Mouse (Mus musculus) layer of hippocampus, postnatal 10 days (tissue): Measurements from ENCODE around the gene Lbp. TPM values are rescaled to one million over a fixed set of nuclear protein-coding genes. Genes with fewer than 3 reads are reported as not detected.
A peak's percentile ranks its signal among the peaks of the same experiment; 100 is the strongest.

ENCODE experiments used
- DNase-seq, 2 experiments: peaks; one replicate each; pipeline ENCODE4 v3.0.0; 2021; ENCODE audit warnings: low spot score in 2 of 2
- total RNA-seq, 2 experiments: library from RNA; stranded (reverse); gene quantifications; 2 replicates each; pipeline ENCODE4 v1.2.3; 2021

Gene Lbp
- total RNA-seq, 2 experiments from 2014 or later: 2.6 to 4.3 TPM

GRCm38 (mm10) chr2:158308276-158308675 lies 2.0 kb downstream of the Lbp start:
- DNase-seq: no peak

- DNase-seq: no peak
Measured at GRCm38 (mm10) chr2:158313089-158313488, 6.8 kb downstream of the Lbp start.

- no peak for DNase-seq
Measured at GRCm38 (mm10) chr2:158316371-158316770, 10.1 kb downstream of the Lbp start.

GRCm38 (mm10) chr2:158317026-158317425 lies 10.7 kb downstream of the Lbp start:
- peak; percentile 79 for DNase-seq

GRCm38 (mm10) chr2:158321596-158321995 lies 15.3 kb downstream of the Lbp start:
- no peak for DNase-seq

GRCm38 (mm10) chr2:158322845-158323244 lies 16.6 kb downstream of the Lbp start:
- no peak for DNase-seq

- DNase-seq: no peak
Measured at GRCm38 (mm10) chr2:158324531-158325190, 18.4 kb downstream of the Lbp start.

- no peak for DNase-seq
Measured at GRCm38 (mm10) chr2:158325609-158326008, 19.3 kb downstream of the Lbp start.

- DNase-seq: no peak
Measured at GRCm38 (mm10) chr2:158334356-158334755, 28.1 kb downstream of the Lbp start.

GRCm38 (mm10) chr2:158337698-158338097 lies 31.4 kb downstream of the Lbp start:
- no peak for DNase-seq

GRCm38 (mm10) chr2:158339948-158340564 lies 33.8 kb downstream of the Lbp start:
- peak; percentile 76 to 78 for DNase-seq

GRCm38 (mm10) chr2:158341324-158341723 lies 35.0 kb downstream of the Lbp start:
- no peak for DNase-seq

- no peak for DNase-seq
Measured at GRCm38 (mm10) chr2:158343495-158343894, 37.2 kb downstream of the Lbp start.

- no peak for DNase-seq
Measured at GRCm38 (mm10) chr2:158346467-158346866, 40.2 kb downstream of the Lbp start.

- peak; percentile 83 for DNase-seq
Measured at GRCm38 (mm10) chr2:158347868-158348267, 41.6 kb downstream of the Lbp start.

GRCm38 (mm10) chr2:158352801-158353520 lies 46.7 kb downstream of the Lbp start:
- no peak for DNase-seq

GRCm38 (mm10) chr2:158354348-158355114 lies 48.2 kb downstream of the Lbp start:
- no peak for DNase-seq

GRCm38 (mm10) chr2:158355238-158355637 lies 48.9 kb downstream of the Lbp start:
- DNase-seq: no peak

- DNase-seq: no peak
Measured at GRCm38 (mm10) chr2:158356121-158356520, 49.8 kb downstream of the Lbp start.

- no peak for DNase-seq
Measured at GRCm38 (mm10) chr2:158359757-158360620, 53.7 kb downstream of the Lbp start.
